Mouse (Mus musculus) heart, adult 8-10 months (tissue): ENCODE results near the gene Tmtc2. TPM values are rescaled to one million over a fixed set of nuclear protein-coding genes. Genes with fewer than 3 reads are reported as not detected.

Experiments used
- DNase-seq: peaks from one replicate; pipeline ENCODE4 v3.0.0; 2022; ENCODE audit warnings: low spot score
- total RNA-seq, 4 experiments: library from RNA; stranded (reverse); gene quantifications; 2 replicates each; pipeline ENCODE4 v1.2.4; 2022

Tmtc2 gene
- total RNA-seq, 4 experiments from 2014 or later, result 3.4 to 6.5 (median 4.2) TPM

GRCm38 (mm10) chr10:105186636-105187035 lies 387.6 kb downstream of the Tmtc2 start:
- no peak for DNase-seq

DNA sequence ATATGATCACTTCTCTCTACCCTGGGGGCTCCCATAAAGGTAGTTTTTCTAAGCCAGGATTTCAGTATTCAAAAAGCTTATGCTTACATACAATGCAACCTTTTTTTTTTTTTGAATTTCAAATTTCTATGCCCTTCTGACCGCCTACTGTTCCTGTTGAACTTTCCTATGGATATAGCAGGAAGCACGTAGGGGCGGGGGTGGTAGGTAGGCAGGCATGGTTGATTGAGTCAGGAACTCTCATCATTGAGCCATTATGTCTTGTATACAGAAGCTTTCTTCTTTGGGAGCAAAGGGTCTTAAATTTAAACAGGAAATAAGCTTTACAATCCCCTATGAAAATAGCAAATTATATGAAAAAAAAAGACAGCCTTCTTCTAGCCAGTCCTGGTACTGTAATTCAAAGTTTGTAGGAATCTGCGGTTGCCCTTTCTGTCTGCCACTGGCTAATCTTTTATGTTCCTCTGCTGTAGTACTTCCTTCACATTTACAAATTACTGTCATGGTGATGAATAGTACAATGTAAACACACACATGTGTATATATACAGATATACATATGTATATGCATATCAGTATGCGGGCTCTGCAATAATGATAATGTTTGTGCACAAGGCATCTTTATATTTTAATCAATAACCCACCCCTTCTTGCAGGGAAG lies 405.7 kb downstream of the Tmtc2 start:
- no peak for DNase-seq

GRCm38 (mm10) chr10:105165291-105165690 lies 409.0 kb downstream of the Tmtc2 start:
- no peak for DNase-seq

DNA sequence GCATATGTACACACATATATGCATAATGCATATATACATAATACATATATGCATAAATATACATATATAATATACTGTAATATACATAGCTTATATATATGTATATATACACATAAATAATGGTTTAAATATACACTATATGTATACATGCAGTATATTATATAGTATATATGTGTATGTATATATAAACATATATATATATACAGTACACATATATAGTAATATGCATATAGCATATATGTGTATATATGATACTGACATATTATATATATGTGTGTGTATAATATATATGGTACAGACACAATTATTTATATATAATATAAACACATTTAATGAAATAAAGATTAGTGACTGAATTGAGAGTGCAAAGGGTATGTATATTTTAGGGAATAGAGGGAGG lies 420.5 kb downstream of the Tmtc2 start:
- no peak for DNase-seq

GRCm38 (mm10) chr10:105144382-105144781 lies 429.9 kb downstream of the Tmtc2 start:
- DNase-seq, result peak; percentile 54

DNA sequence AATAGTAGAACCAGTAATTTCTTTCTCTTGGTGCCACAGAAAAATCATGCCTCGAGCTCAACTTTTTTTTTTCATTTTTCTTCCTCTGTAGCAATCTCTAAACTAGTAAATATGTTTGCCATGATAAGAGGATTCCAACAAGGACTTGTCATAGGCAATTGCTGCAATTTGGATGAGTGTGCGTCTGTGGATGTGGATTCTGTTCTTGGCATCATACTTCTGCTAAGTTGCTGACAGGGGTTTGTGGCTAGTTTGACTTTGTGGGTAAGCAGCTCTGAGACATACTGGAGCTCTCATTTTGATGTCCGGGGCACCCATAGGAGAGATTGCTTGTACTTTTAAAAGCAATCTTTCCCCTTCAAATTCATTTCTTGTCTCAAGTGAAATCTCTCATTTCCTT lies 432.1 kb downstream of the Tmtc2 start:
- no peak for DNase-seq
